Mouse (Mus musculus): ENCODE measurements around the gene Nadsyn1. TPM values are rescaled to one million over a fixed set of nuclear protein-coding genes. Genes with fewer than 3 reads are reported as not detected.

Gene Nadsyn1
- total and polyA plus RNA-seq, 3 experiments, result 7.4 to 10.0 TPM; not detected in 1

GRCm38 (mm10) chr7:143783378-143783995 lies 39.2 kb downstream of the Nadsyn1 start:
- peaks cover 2 to 16% of the 10 kb centered on the region in 2 experiments for H3K4me1 ChIP-seq (ENCODE audit: control insufficient read depth in 1 of 2, insufficient read depth in 2 of 2, low read length in 2 of 2)
- no peaks in the 10 kb centered on the region for H3K9me3 ChIP-seq (replicated peaks; ENCODE audit: insufficient read depth, low read length)
- H3K27ac ChIP-seq (ENCODE audit: control insufficient read depth, low read depth, low read length), result no peak overlapping the region
- H3K27me3 ChIP-seq (ENCODE audit: control insufficient read depth in 1 of 2, insufficient read depth in 2 of 2, low read length in 2 of 2), result no peaks in the 10 kb centered on the region
- no peaks in the 10 kb centered on the region; a peak in 2 of 4 replicates for H3K36me3 ChIP-seq (ENCODE audit: control insufficient read depth in 1 of 2, insufficient read depth in 2 of 2, low read length in 2 of 2)
- no peak for TF ChIP-seq ZKSCAN1 (IDR thresholded peaks at IDR 0.05; ENCODE audit: low read depth, low read length)
- no peak for TF ChIP-seq ZNF384 (IDR thresholded peaks at IDR 0.05; ENCODE audit: low read depth, low read length)
- no peak for TF ChIP-seq EP300 (IDR thresholded peaks at IDR 0.05; ENCODE audit: low read depth in 1 of 2, low read length in 2 of 2)
- TF ChIP-seq NELFE (IDR thresholded peaks at IDR 0.05; ENCODE audit: low read depth, low read length), result no peak
- no peak for TF ChIP-seq POLR2AphosphoS5 (IDR thresholded peaks at IDR 0.05; ENCODE audit: borderline replicate concordance, low read depth, low read length)
- TF ChIP-seq SMC3 (IDR thresholded peaks at IDR 0.05; ENCODE audit: low read depth, low read length), result no peak
- TF ChIP-seq MAFK (IDR thresholded peaks at IDR 0.05; ENCODE audit: borderline replicate concordance, low read depth, low read length), result no peak
- TF ChIP-seq CHD1 (IDR thresholded peaks at IDR 0.05; ENCODE audit: low read depth, low read length), result no peak
- TF ChIP-seq USF1 (IDR thresholded peaks at IDR 0.05; ENCODE audit: low read depth, low read length), result no peak
- no peak for TF ChIP-seq UBTF (IDR thresholded peaks at IDR 0.05; ENCODE audit: borderline replicate concordance, insufficient read depth, low read depth, low read length)
- no peak for TF ChIP-seq TAL1 (IDR thresholded peaks at IDR 0.05; ENCODE audit: low read length)
- no peak for TF ChIP-seq CHD2 (IDR thresholded peaks at IDR 0.05; ENCODE audit: low read length)
- TF ChIP-seq BHLHE40 (IDR thresholded peaks at IDR 0.05; ENCODE audit: borderline replicate concordance, low read depth, low read length), result no peak
- peak overlapping the region; percentile 65; the same call in 1 of the 2 replicates for H3K9ac ChIP-seq (ENCODE audit: control insufficient read depth, low read depth, low read length, poor library complexity, severe bottlenecking)
- DNase-seq (ENCODE audit: low read depth, low spot score), result peak; percentile 32
- H3K4me3 ChIP-seq (ENCODE audit: control insufficient read depth in 1 of 2, insufficient read depth in 1 of 2, low read depth in 2 of 2, low read length in 2 of 2), result peak overlapping the region; percentile 53 to 78; a peak in 3 of 4 replicates
- no peaks in the 10 kb centered on the region for H3K79me2 ChIP-seq (ENCODE audit: control insufficient read depth, insufficient read depth, low read length, poor library complexity)

GRCm38 (mm10) chr7:143777375-143777774 lies 45.3 kb downstream of the Nadsyn1 start:
- H3K4me3 ChIP-seq (ENCODE audit: control insufficient read depth in 1 of 2, insufficient read depth in 1 of 2, low read depth in 2 of 2, low read length in 2 of 2), result no peak overlapping the region
- TF ChIP-seq GABPA (IDR thresholded peaks at IDR 0.05; ENCODE audit: low read depth, low read length), result no peak
- TF ChIP-seq RAD21 (IDR thresholded peaks at IDR 0.05; ENCODE audit: low read depth, low read length), result no peak
- no peak for TF ChIP-seq BHLHE40 (IDR thresholded peaks at IDR 0.05; ENCODE audit: borderline replicate concordance, low read depth, low read length)
- no peak for TF ChIP-seq KAT2A (conservative IDR thresholded peaks at IDR 0.05; ENCODE audit: low read depth, low read length)
- H3K9me3 ChIP-seq (replicated peaks; ENCODE audit: insufficient read depth, low read length), result no peaks in the 10 kb centered on the region
- no peak overlapping the region for H3K9ac ChIP-seq (ENCODE audit: control insufficient read depth, low read depth, low read length, poor library complexity, severe bottlenecking)
- H3K27me3 ChIP-seq (ENCODE audit: control insufficient read depth in 1 of 2, insufficient read depth in 2 of 2, low read length in 2 of 2), result peaks cover 0 to 2% of the 10 kb centered on the region in 2 experiments; a peak in 1 of 4 replicates
- no peaks in the 10 kb centered on the region for H3K4me1 ChIP-seq (ENCODE audit: control insufficient read depth in 1 of 2, insufficient read depth in 2 of 2, low read length in 2 of 2)
- H3K27ac ChIP-seq (ENCODE audit: control insufficient read depth, low read depth, low read length), result no peak overlapping the region
- no peaks in the 10 kb centered on the region for H3K36me3 ChIP-seq (ENCODE audit: control insufficient read depth in 1 of 2, insufficient read depth in 2 of 2, low read length in 2 of 2)
- DNase-seq (ENCODE audit: low read depth, low spot score), result no peak
- H3K79me2 ChIP-seq (ENCODE audit: control insufficient read depth, insufficient read depth, low read length, poor library complexity), result no peaks in the 10 kb centered on the region

Data from MEL (cell line).